Mouse (Mus musculus): ENCODE results near the gene Rapgef4. TPM values are rescaled to one million over a fixed set of nuclear protein-coding genes. Genes with fewer than 3 reads are reported as not detected.
A peak's percentile ranks its signal among the peaks of the same experiment; 100 is the strongest.

Gene Rapgef4
- polyA plus RNA-seq, 1 experiment from 2014 or later = 5.9 TPM

- WGBS = 72% methylated on average over 9 of the region's 9 CpGs
- H3K4me3 ChIP-seq = no peak overlapping the region
- no peaks in the 10 kb centered on the region for H3K9me3 ChIP-seq (replicated peaks)
- no peak for ATAC-seq
- H3K4me2 ChIP-seq = no peak overlapping the region
- no peak overlapping the region for H3K9ac ChIP-seq
- H3K4me1 ChIP-seq = peaks cover 10% of the 10 kb centered on the region
- H3K27ac ChIP-seq = no peak overlapping the region
- no peaks in the 10 kb centered on the region for H3K36me3 ChIP-seq (ENCODE audit: poor library complexity, severe bottlenecking)
- H3K27me3 ChIP-seq = no peaks in the 10 kb centered on the region
Observed at GRCm38 (mm10) chr2:72169451-72170100, 188.5 kb downstream of the Rapgef4 start.

- Histone ChIP-seq H3K4me3 (no peak overlapping the region), H3K9me3 (replicated peaks) (no peaks in the 10 kb centered on the region), H3K27me3 (no peaks in the 10 kb centered on the region), H3K4me2 (no peak overlapping the region), H3K27ac (no peak overlapping the region), H3K4me1 (peaks cover 10% of the 10 kb centered on the region), H3K36me3 (ENCODE audit: poor library complexity, severe bottlenecking) (no peaks in the 10 kb centered on the region), H3K9ac (no peak overlapping the region)
- 90% methylated on average over 8 of the region's 8 CpGs for WGBS
- no peak for ATAC-seq
Observed at GRCm38 (mm10) chr2:72170546-72170945, 189.5 kb downstream of the Rapgef4 start.

GRCm38 (mm10) chr2:72171204-72171603, 190.2 kb downstream of the Rapgef4 start:
- Histone ChIP-seq H3K4me1 (peaks cover 15% of the 10 kb centered on the region), H3K27ac (no peak overlapping the region), H3K9ac (no peak overlapping the region), H3K27me3 (no peaks in the 10 kb centered on the region), H3K9me3 (replicated peaks) (no peaks in the 10 kb centered on the region), H3K36me3 (ENCODE audit: poor library complexity, severe bottlenecking) (no peaks in the 10 kb centered on the region), H3K4me2 (no peak overlapping the region), H3K4me3 (no peak overlapping the region)
- no peak for ATAC-seq
- 91% methylated on average over 5 of the region's 5 CpGs for WGBS

- no peak overlapping the region for H3K27ac ChIP-seq
- 64% methylated on average over 3 of the region's 3 CpGs for whole genome bisulfite sequencing
- H3K9ac ChIP-seq = no peak overlapping the region
- no peak for ATAC-seq
- H3K4me3 ChIP-seq = no peak overlapping the region
- H3K9me3 ChIP-seq (replicated peaks) = no peaks in the 10 kb centered on the region
- H3K4me1 ChIP-seq = peaks cover 26% of the 10 kb centered on the region
- H3K27me3 ChIP-seq = no peaks in the 10 kb centered on the region
- H3K36me3 ChIP-seq (ENCODE audit: poor library complexity, severe bottlenecking) = no peaks in the 10 kb centered on the region
- H3K4me2 ChIP-seq = no peak overlapping the region
Observed at GRCm38 (mm10) chr2:72173010-72173409, 192.0 kb downstream of the Rapgef4 start.

- H3K27me3 ChIP-seq = no peaks in the 10 kb centered on the region
- 76% methylated on average over 4 of the region's 4 CpGs for WGBS
- no peak for ATAC-seq
Observed at GRCm38 (mm10) chr2:72173844-72174243, 192.8 kb downstream of the Rapgef4 start.

GRCm38 (mm10) chr2:72175536-72175935, 194.5 kb downstream of the Rapgef4 start:
- no peak for ATAC-seq
- no peak overlapping the region for H3K9ac ChIP-seq
- no peak overlapping the region for H3K27ac ChIP-seq
- peaks cover 28% of the 10 kb centered on the region; the same call in 1 of the 2 replicates for H3K4me1 ChIP-seq
- H3K27me3 ChIP-seq = no peaks in the 10 kb centered on the region
- H3K4me3 ChIP-seq = no peak overlapping the region
- WGBS = 74% methylated on average over 7 of the region's 7 CpGs
- H3K9me3 ChIP-seq (replicated peaks) = no peaks in the 10 kb centered on the region
- H3K4me2 ChIP-seq = no peak overlapping the region
- H3K36me3 ChIP-seq (ENCODE audit: poor library complexity, severe bottlenecking) = no peaks in the 10 kb centered on the region

More at GRCm38 (mm10) chr2:72173844-72174243, 192.8 kb downstream of the Rapgef4 start:
- Histone ChIP-seq H3K36me3 (ENCODE audit: poor library complexity, severe bottlenecking) (no peaks in the 10 kb centered on the region), H3K4me1 (peaks cover 32% of the 10 kb centered on the region), H3K9me3 (replicated peaks) (no peaks in the 10 kb centered on the region), H3K4me2 (no peak overlapping the region), H3K4me3 (no peak overlapping the region), H3K27ac (no peak overlapping the region), H3K9ac (no peak overlapping the region)

- H3K9me3 ChIP-seq (replicated peaks) = no peaks in the 10 kb centered on the region
- 53% methylated on average over 5 of the region's 5 CpGs for WGBS
- no peak overlapping the region for H3K9ac ChIP-seq
- H3K4me3 ChIP-seq = no peak overlapping the region
- H3K27ac ChIP-seq = no peak overlapping the region
- H3K4me2 ChIP-seq = no peak overlapping the region
- H3K36me3 ChIP-seq (ENCODE audit: poor library complexity, severe bottlenecking) = no peaks in the 10 kb centered on the region
- H3K27me3 ChIP-seq = no peaks in the 10 kb centered on the region
- ATAC-seq = no peak
- peaks cover 28% of the 10 kb centered on the region; the same call in 1 of the 2 replicates for H3K4me1 ChIP-seq
Observed at GRCm38 (mm10) chr2:72175971-72176370, 194.9 kb downstream of the Rapgef4 start.

GRCm38 (mm10) chr2:72177214-72178023, 196.4 kb downstream of the Rapgef4 start:
- peak; percentile 74 for ATAC-seq
- Histone ChIP-seq H3K4me1 (peaks cover 28% of the 10 kb centered on the region; the same call in 1 of the 2 replicates), H3K4me2 (no peak overlapping the region), H3K27ac (no peak overlapping the region), H3K9ac (no peak overlapping the region), H3K36me3 (ENCODE audit: poor library complexity, severe bottlenecking) (no peaks in the 10 kb centered on the region), H3K27me3 (no peaks in the 10 kb centered on the region), H3K4me3 (no peak overlapping the region), H3K9me3 (replicated peaks) (no peaks in the 10 kb centered on the region)
- WGBS = 66% methylated on average over 6 of the region's 6 CpGs

GRCm38 (mm10) chr2:72178025-72178424, 197.0 kb downstream of the Rapgef4 start:
- Histone ChIP-seq H3K4me1 (peaks cover 28% of the 10 kb centered on the region; the same call in 1 of the 2 replicates), H3K27me3 (no peaks in the 10 kb centered on the region), H3K4me3 (no peak overlapping the region), H3K4me2 (no peak overlapping the region), H3K9me3 (replicated peaks) (no peaks in the 10 kb centered on the region), H3K9ac (no peak overlapping the region), H3K36me3 (ENCODE audit: poor library complexity, severe bottlenecking) (no peaks in the 10 kb centered on the region), H3K27ac (no peak overlapping the region)
- no peak for ATAC-seq
- WGBS = 89% methylated on average over 4 of the region's 4 CpGs

- Histone ChIP-seq H3K27me3 (no peaks in the 10 kb centered on the region), H3K4me1 (peaks cover 28% of the 10 kb centered on the region; the same call in 1 of the 2 replicates)
Observed at GRCm38 (mm10) chr2:72178515-72178914, 197.5 kb downstream of the Rapgef4 start.

GRCm38 (mm10) chr2:72179600-72180301, 198.7 kb downstream of the Rapgef4 start:
- H3K4me3 ChIP-seq = no peak overlapping the region
- no peak overlapping the region for H3K9ac ChIP-seq
- no peaks in the 10 kb centered on the region for H3K9me3 ChIP-seq (replicated peaks)
- H3K4me2 ChIP-seq = no peak overlapping the region
- no peak overlapping the region for H3K27ac ChIP-seq
- H3K36me3 ChIP-seq (ENCODE audit: poor library complexity, severe bottlenecking) = no peaks in the 10 kb centered on the region
- no peak for ATAC-seq
- peaks cover 28% of the 10 kb centered on the region; the same call in 1 of the 2 replicates for H3K4me1 ChIP-seq
- 92% methylated on average over 15 of the region's 15 CpGs for WGBS
- H3K27me3 ChIP-seq = no peaks in the 10 kb centered on the region

More at GRCm38 (mm10) chr2:72178515-72178914, 197.5 kb downstream of the Rapgef4 start:
- WGBS = 69% methylated on average over 11 of the region's 11 CpGs
- no peak overlapping the region for H3K9ac ChIP-seq
- no peak overlapping the region for H3K4me2 ChIP-seq
- H3K9me3 ChIP-seq (replicated peaks) = no peaks in the 10 kb centered on the region
- no peaks in the 10 kb centered on the region for H3K36me3 ChIP-seq (ENCODE audit: poor library complexity, severe bottlenecking)
- no peak overlapping the region for H3K4me3 ChIP-seq
- H3K27ac ChIP-seq = no peak overlapping the region
- ATAC-seq = no peak

GRCm38 (mm10) chr2:72181443-72181842, 200.4 kb downstream of the Rapgef4 start:
- H3K27me3 ChIP-seq = no peaks in the 10 kb centered on the region
- no peak overlapping the region for H3K4me3 ChIP-seq
- H3K4me1 ChIP-seq = 0 out of 2 replicates have a peak, but pooled peaks cover 22% of the 10 kb centered on the region
- no peaks in the 10 kb centered on the region for H3K9me3 ChIP-seq (replicated peaks)
- H3K9ac ChIP-seq = no peak overlapping the region
- H3K36me3 ChIP-seq (ENCODE audit: poor library complexity, severe bottlenecking) = no peaks in the 10 kb centered on the region
- no peak overlapping the region for H3K27ac ChIP-seq
- no peak overlapping the region for H3K4me2 ChIP-seq
- no peak for ATAC-seq
- 79% methylated on average over 2 of the region's 2 CpGs for WGBS

Data from forebrain, embryonic 13.5 days (tissue).